Mouse (Mus musculus) hindbrain, embryonic 11.5 days (tissue): ENCODE measurements around the gene Edem1. TPM values are rescaled to one million over a fixed set of nuclear protein-coding genes. Genes with fewer than 3 reads are reported as not detected.

Experiments used
- ATAC-seq: fragments of 200-750 bp; cut with Nextera tagmentation; 2 replicates; pipeline ENCODE4 v1.8.0; 2017; ENCODE audit warnings: mild to moderate bottlenecking, moderate TSS enrichment, moderate library complexity; ENCODE audit not compliant: low FRiP score
- DNase-seq: peaks from one replicate; pipeline ENCODE4 v3.0.0-alpha.2; 2015; ENCODE audit warnings: low spot score
- H3K27ac ChIP-seq: fragments of 300-500 bp; sonication (generic); 2 replicates; pipeline ENCODE4 v1.5.1; 2014; ENCODE audit warnings: mild to moderate bottlenecking, low read depth, low read length
- H3K27me3 ChIP-seq: fragments of 300-500 bp; sonication (generic); 2 replicates; pipeline ENCODE4 v1.6.1; 2014; ENCODE audit warnings: mild to moderate bottlenecking, low read length, moderate library complexity, mixed read lengths; ENCODE audit not compliant: control insufficient read depth, insufficient read depth
- H3K36me3 ChIP-seq: fragments of 300-500 bp; sonication (generic); 2 replicates; pipeline ENCODE4 v1.6.1; 2014; ENCODE audit warnings: mild to moderate bottlenecking, low read length, moderate library complexity, mixed read lengths; ENCODE audit not compliant: control insufficient read depth, insufficient read depth
- H3K4me1 ChIP-seq: fragments of 300-500 bp; sonication (generic); replicated peaks from 2 replicates; pipeline ENCODE4 v1.6.1; 2014; ENCODE audit warnings: low read length, mixed read lengths; ENCODE audit not compliant: control insufficient read depth, insufficient read depth
- H3K4me2 ChIP-seq: fragments of 300-500 bp; sonication (generic); replicated peaks from 2 replicates; pipeline ENCODE4 v1.6.1; 2014; ENCODE audit warnings: mild to moderate bottlenecking, low read depth, low read length
- H3K4me3 ChIP-seq: fragments of 300-500 bp; sonication (generic); 2 replicates; pipeline ENCODE4 v1.5.1; 2014; ENCODE audit warnings: low read depth, low read length
- H3K9ac ChIP-seq: fragments of 300-500 bp; sonication (generic); 2 replicates; pipeline ENCODE4 v1.6.1; 2014; ENCODE audit warnings: low read depth, low read length
- H3K9me3 ChIP-seq: fragments of 300-500 bp; sonication (generic); 2 replicates; pipeline ENCODE4 v1.6.1; 2016; ENCODE audit warnings: low read length; ENCODE audit not compliant: control insufficient read depth
- WGBS: fragments of 180-500 bp; shearing (Covaris S2); extraction: QIAGEN DNeasy Blood & Tissue Kit; methylation state at CpG from one replicate; pipeline ENCODE4 v1.1.7; 2014; 5-methylcytosine and 5-hydroxymethylcytosine counted together
- polyA plus RNA-seq: library from polyadenylated mRNA; unstranded; fragments of >200 nt; fragmentation: Nextera tagmentation; extraction: Ambion mirVana; gene quantifications from 2 replicates; pipeline ENCODE4 v1.2.1, GENCODE M21; 2014

Gene Edem1
- polyA plus RNA-seq, 1 experiment from 2014 or later = 22.2 TPM

- Histone ChIP-seq H3K4me2 (no peak overlapping the region), H3K4me3 (no peak overlapping the region), H3K9ac (no peak overlapping the region), H3K27me3 (no peaks in the 10 kb centered on the region), H3K9me3 (no peaks in the 10 kb centered on the region), H3K27ac (no peak overlapping the region), H3K36me3 (no peaks in the 10 kb centered on the region), H3K4me1 (no peaks in the 10 kb centered on the region)
- no peak for ATAC-seq
- DNase-seq = no peak
- 79% methylated on average over 1 of the region's 1 CpGs for WGBS
Measured at GRCm38 (mm10) chr6:108875344-108875743, 46.9 kb downstream of the Edem1 start.

- no peaks in the 10 kb centered on the region for H3K9me3 ChIP-seq
- no peaks in the 10 kb centered on the region for H3K36me3 ChIP-seq
- H3K4me3 ChIP-seq = no peak overlapping the region
- no peak overlapping the region for H3K4me2 ChIP-seq
- H3K4me1 ChIP-seq = no peaks in the 10 kb centered on the region
- DNase-seq (peak; percentile 10), ATAC-seq (peak; percentile 76)
- H3K27me3 ChIP-seq = no peaks in the 10 kb centered on the region
- H3K27ac ChIP-seq = no peak overlapping the region
- 37% methylated on average over 5 of the region's 5 CpGs for WGBS
- H3K9ac ChIP-seq = no peak overlapping the region
Measured at GRCm38 (mm10) chr6:108876052-108876451, 47.6 kb downstream of the Edem1 start.

GRCm38 (mm10) chr6:108876486-108876885 lies 48.0 kb downstream of the Edem1 start:
- ATAC-seq = peak; percentile 52; the same call in 1 of the 2 replicates
- no peaks in the 10 kb centered on the region for H3K9me3 ChIP-seq
- no peak overlapping the region for H3K4me2 ChIP-seq
- H3K27ac ChIP-seq = no peak overlapping the region
- no peak overlapping the region for H3K9ac ChIP-seq
- no peak overlapping the region for H3K4me3 ChIP-seq
- no peaks in the 10 kb centered on the region for H3K4me1 ChIP-seq
- no peaks in the 10 kb centered on the region for H3K36me3 ChIP-seq
- no peak for DNase-seq
- H3K27me3 ChIP-seq = no peaks in the 10 kb centered on the region
- 79% methylated on average over 2 of the region's 2 CpGs for WGBS

- Histone ChIP-seq H3K4me3 (no peak overlapping the region), H3K9ac (no peak overlapping the region), H3K4me2 (no peak overlapping the region), H3K9me3 (no peaks in the 10 kb centered on the region), H3K27me3 (no peaks in the 10 kb centered on the region), H3K36me3 (no peaks in the 10 kb centered on the region), H3K4me1 (no peaks in the 10 kb centered on the region), H3K27ac (no peak overlapping the region)
- ATAC-seq (no peak), DNase-seq (no peak)
- 80% methylated on average over 4 of the region's 4 CpGs for WGBS
Measured at GRCm38 (mm10) chr6:108880368-108881013, 52.0 kb downstream of the Edem1 start.

- DNase-seq = no peak
- Histone ChIP-seq H3K9ac (no peak overlapping the region), H3K9me3 (no peaks in the 10 kb centered on the region), H3K4me2 (no peak overlapping the region), H3K36me3 (no peaks in the 10 kb centered on the region), H3K27me3 (no peaks in the 10 kb centered on the region), H3K4me3 (no peak overlapping the region), H3K27ac (no peak overlapping the region), H3K4me1 (no peaks in the 10 kb centered on the region)
- 89% methylated on average over 4 of the region's 4 CpGs for WGBS
- no peak for ATAC-seq
Measured at GRCm38 (mm10) chr6:108881074-108881473, 52.6 kb downstream of the Edem1 start.

- no peak overlapping the region for H3K4me3 ChIP-seq
- no peak for ATAC-seq
- DNase-seq = no peak
- H3K4me2 ChIP-seq = no peak overlapping the region
- H3K27ac ChIP-seq = no peak overlapping the region
- no peaks in the 10 kb centered on the region for H3K27me3 ChIP-seq
- no peak overlapping the region for H3K9ac ChIP-seq
- WGBS = 81% methylated on average over 2 of the region's 2 CpGs
- H3K4me1 ChIP-seq = no peaks in the 10 kb centered on the region
- no peaks in the 10 kb centered on the region for H3K9me3 ChIP-seq
- no peaks in the 10 kb centered on the region for H3K36me3 ChIP-seq
Measured at GRCm38 (mm10) chr6:108883826-108884225, 55.4 kb downstream of the Edem1 start.

- Histone ChIP-seq H3K27ac (no peak overlapping the region), H3K4me3 (no peak overlapping the region), H3K36me3 (no peaks in the 10 kb centered on the region), H3K4me2 (no peak overlapping the region), H3K4me1 (no peaks in the 10 kb centered on the region), H3K9me3 (no peaks in the 10 kb centered on the region), H3K9ac (no peak overlapping the region), H3K27me3 (no peaks in the 10 kb centered on the region)
- 77% methylated on average over 5 of the region's 5 CpGs for WGBS
- no peak for ATAC-seq
- no peak for DNase-seq
Measured at GRCm38 (mm10) chr6:108884603-108885002, 56.2 kb downstream of the Edem1 start.

- Histone ChIP-seq H3K27me3 (no peaks in the 10 kb centered on the region), H3K36me3 (no peaks in the 10 kb centered on the region), H3K4me3 (no peak overlapping the region), H3K9ac (no peak overlapping the region), H3K9me3 (no peaks in the 10 kb centered on the region), H3K4me1 (no peaks in the 10 kb centered on the region), H3K27ac (no peak overlapping the region), H3K4me2 (no peak overlapping the region)
- DNase-seq = no peak
- WGBS = 68% methylated on average over 4 of the region's 4 CpGs
- no peak for ATAC-seq
Measured at GRCm38 (mm10) chr6:108886346-108886745, 57.9 kb downstream of the Edem1 start.

GRCm38 (mm10) chr6:108892589-108892988 lies 64.1 kb downstream of the Edem1 start:
- no peaks in the 10 kb centered on the region for H3K36me3 ChIP-seq
- H3K27ac ChIP-seq = no peak overlapping the region
- H3K4me2 ChIP-seq = no peak overlapping the region
- H3K4me1 ChIP-seq = no peaks in the 10 kb centered on the region
- 85% methylated on average over 5 of the region's 5 CpGs for WGBS
- no peak overlapping the region for H3K4me3 ChIP-seq
- DNase-seq (no peak), ATAC-seq (no peak)
- no peak overlapping the region for H3K9ac ChIP-seq
- H3K9me3 ChIP-seq = no peaks in the 10 kb centered on the region
- H3K27me3 ChIP-seq = no peaks in the 10 kb centered on the region
